ENCODE assay signal across 8 mouse cellular contexts in genomic region chr9:96719408-96720158, GRCm38 (mm10). TPM values are rescaled to one million over a fixed set of nuclear protein-coding genes. Genes with fewer than 3 reads are reported as not detected.
DNase-seq lines count a peak whose midpoint lies in the region; ATAC-seq and TF ChIP-seq lines count a peak whose summit lies in the region.

No protein-coding gene starts in this region.

- TF ChIP-seq POLR2A in bone marrow macrophage, adult 2 months (IDR thresholded peaks at IDR 0.05; ENCODE audit: borderline replicate concordance, low read depth, low read length) = peak; percentile 50; the same call in 1 of the 2 replicates

- peak; percentile 75 for ATAC-seq in G1E (ENCODE audit: extremely low read depth, insufficient number of reproducible peaks, low FRiP score, poor library complexity, severe bottlenecking)
- ATAC-seq in heart, postnatal 0 days (ENCODE audit: insufficient read depth, low read depth) = peak; percentile 87
- ATAC-seq in megakaryocyte, adult 5-6 weeks (ENCODE audit: poor library complexity, severe bottlenecking) = peak; percentile 67

- H3K4me2 ChIP-seq in heart, postnatal 0 days (ENCODE audit: low read depth, low read length) = peak overlapping the region; percentile 71

- peak overlapping the region; percentile 93 for H3K4me3 ChIP-seq in G1E (ENCODE audit: low read depth, low read length)
- peak overlapping the region; percentile 84 for H3K4me3 ChIP-seq in bone marrow macrophage, adult 2 months (ENCODE audit: insufficient read depth, low read length)
- H3K4me3 ChIP-seq in erythroblast, embryonic 14.5 days (replicated peaks) = peak overlapping the region; percentile 86
- peak overlapping the region; percentile 94 for H3K4me3 ChIP-seq in heart, postnatal 0 days (ENCODE audit: low read depth, low read length)

- TF ChIP-seq EP300 in heart, postnatal 0 days (IDR thresholded peaks at IDR 0.05; ENCODE audit: low read depth) = no peak

- H3K27ac ChIP-seq in bone marrow macrophage, adult 2 months (ENCODE audit: insufficient read depth, low read depth, low read length) = peak overlapping the region; percentile 66
- peak overlapping the region; percentile 99 for H3K27ac ChIP-seq in heart, postnatal 0 days (ENCODE audit: low read depth)

- H3K9ac ChIP-seq in heart, postnatal 0 days (replicated peaks; ENCODE audit: low read depth, low read length) = peak overlapping the region; percentile 99

- no peaks in the 10 kb centered on the region for H3K9me3 ChIP-seq in G1E (replicated peaks)
- H3K9me3 ChIP-seq in erythroblast, embryonic 14.5 days (ENCODE audit: control insufficient read depth, low read length) = no peaks in the 10 kb centered on the region
- no peaks in the 10 kb centered on the region for H3K9me3 ChIP-seq in heart, postnatal 0 days (replicated peaks; ENCODE audit: control insufficient read depth, low read length)

- peaks cover 58% of the 10 kb centered on the region for H3K4me1 ChIP-seq in G1E (ENCODE audit: insufficient read depth, low read depth, low read length)
- peaks cover 36% of the 10 kb centered on the region for H3K4me1 ChIP-seq in bone marrow macrophage, adult 2 months (ENCODE audit: control insufficient read depth, insufficient read depth, low read length)
- peaks cover 37% of the 10 kb centered on the region for H3K4me1 ChIP-seq in erythroblast, embryonic 14.5 days (ENCODE audit: control insufficient read depth)
- H3K4me1 ChIP-seq in heart, postnatal 0 days (ENCODE audit: control insufficient read depth, insufficient read depth) = peaks cover 7% of the 10 kb centered on the region

- TF ChIP-seq CTCF in G1E (IDR thresholded peaks at IDR 0.05; ENCODE audit: low read depth, low read length) = no peak
- no peak for TF ChIP-seq CTCF in bone marrow macrophage, adult 2 months (IDR thresholded peaks at IDR 0.05; ENCODE audit: low read depth, low read length)
- no peak for TF ChIP-seq CTCF in heart, postnatal 0 days (IDR thresholded peaks at IDR 0.05; ENCODE audit: low read depth)

- no peaks in the 10 kb centered on the region for H3K27me3 ChIP-seq in G1E (ENCODE audit: insufficient read depth, low read length)
- H3K27me3 ChIP-seq in erythroblast, embryonic 14.5 days (ENCODE audit: control insufficient read depth) = no peaks in the 10 kb centered on the region
- no peaks in the 10 kb centered on the region for H3K27me3 ChIP-seq in heart, postnatal 0 days (ENCODE audit: control insufficient read depth, insufficient read depth, low read length)

- peak; percentile 69 for DNase-seq in G1E (ENCODE audit: low spot score)
- DNase-seq in heart, postnatal 0 days (ENCODE audit: low spot score) = peak; percentile 70
- DNase-seq in kidney, postnatal 25 days = peak; percentile 73 to 90
- peak; percentile 76 for DNase-seq in right cerebral cortex, postnatal 25 days
- DNase-seq in yolk sac, embryonic 10.5 days (ENCODE audit: low spot score) = peak; percentile 86

- peaks cover 37% of the 10 kb centered on the region for H3K36me3 ChIP-seq in G1E (replicated peaks)
- H3K36me3 ChIP-seq in erythroblast, embryonic 14.5 days (ENCODE audit: control insufficient read depth) = no peaks in the 10 kb centered on the region; the same call in 1 of the 2 replicates
- peaks cover 10% of the 10 kb centered on the region; the same call in 1 of the 2 replicates for H3K36me3 ChIP-seq in heart, postnatal 0 days (replicated peaks; ENCODE audit: control insufficient read depth, insufficient read depth, low read length)

- under 1% methylated on average over 59 of the region's 85 CpGs for WGBS in heart, postnatal 0 days

RNA-seq across cellular contexts. Expression of gene Zbtb38, which starts 33.0 kb away (rescaled TPM):
- total RNA-seq in G1E (2014; fragmentation: Nextera tagmentation) (38.2 and 50.9 TPM in 2 replicates), G1E (2017) (36.2 and 37.6 TPM in 2 replicates)
- polyA plus RNA-seq in G1E (2012) = 2.9 and 3.7 TPM in 2 replicates
- polyA plus RNA-seq in bone marrow macrophage, adult 2 months (2012; ENCODE audit: insufficient read depth, insufficient read length, missing spikeins) = 20.6 and 24.0 TPM in 2 replicates
- 0.01 TPM in 2 replicates for polyA plus RNA-seq in erythroblast, embryonic 14.5 days (2012)
- total RNA-seq in heart, postnatal 0 days (2014; rRNA removed; ENCODE audit: low replicate concordance) = 31.8 and 44.5 TPM in 2 replicates
- polyA plus RNA-seq in heart, postnatal 0 days (2015; fragmentation: Nextera tagmentation; extraction: Ambion mirVana) = 27.5 and 28.7 TPM in 2 replicates
- total RNA-seq in megakaryocyte, adult 5-6 weeks (2015) = 13.6 and 18.9 TPM in 2 replicates
- total RNA-seq in megakaryocyte, adult 5-6 weeks (2017) = 18.7 and 19.8 TPM in 2 replicates

Comparison
In these comparisons a context has a peak if more than half of its experiments do, and no peak if none do; other contexts are left out.
1. Peak in every context shown above with its lines: DNase-seq, ATAC-seq, H3K4me3 ChIP-seq and H3K27ac ChIP-seq.